8 mouse cellular contexts compared by ENCODE assay signal in the genomic region with DNA sequence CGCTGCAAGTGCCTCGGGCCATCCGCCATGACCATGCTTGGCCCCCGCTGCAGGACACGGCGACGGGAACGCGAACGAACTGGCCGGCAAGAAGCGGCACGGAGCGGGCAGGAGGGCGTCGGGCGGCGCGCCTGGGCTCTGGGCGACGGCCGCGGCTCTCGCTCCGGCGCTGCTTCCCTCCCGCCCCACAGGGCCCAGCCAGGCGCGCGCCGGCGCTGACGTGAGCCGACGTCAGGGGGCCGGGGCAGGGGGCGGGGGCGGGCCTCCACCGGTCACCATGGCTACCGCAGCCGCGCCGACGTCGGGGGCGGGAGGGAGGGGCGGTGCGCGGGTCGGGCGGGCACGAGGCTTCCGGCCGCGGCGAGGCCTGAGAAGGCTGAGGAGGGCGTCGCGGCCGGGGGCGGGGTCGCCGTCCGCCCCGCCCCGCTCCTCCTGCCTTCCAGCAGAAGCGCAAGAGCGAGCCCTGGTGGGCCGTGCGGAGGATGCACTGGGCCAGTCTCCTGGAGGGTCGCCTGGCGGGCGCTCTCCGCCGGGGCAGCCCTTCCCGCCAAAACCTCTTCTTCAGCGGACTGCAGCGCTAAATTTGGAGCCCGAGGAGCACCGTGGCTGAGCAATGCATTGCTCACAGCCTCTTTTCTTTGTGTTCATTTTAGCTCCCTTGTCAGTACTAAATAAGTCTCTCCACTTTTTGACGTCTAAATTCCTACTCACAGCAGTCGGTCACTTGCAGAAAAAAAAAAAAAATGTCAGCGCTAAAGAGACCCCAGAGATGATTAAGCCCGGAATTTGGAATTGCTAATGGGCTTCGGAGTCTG. TPM values are rescaled to one million over a fixed set of nuclear protein-coding genes. Genes with fewer than 3 reads are reported as not detected.
DNase-seq lines count a peak whose midpoint lies in the region; ATAC-seq and TF ChIP-seq lines count a peak whose summit lies in the region.

Gene Sik2, minus strand, starts transcription at position 233 of the 815 bp plus-strand sequence.

- no peak; a peak in 1 of 4 replicates for TF ChIP-seq EP300 in MEL (IDR thresholded peaks at IDR 0.05; ENCODE audit: low read depth in 1 of 2, low read length in 2 of 2)
- TF ChIP-seq EP300 in lung, postnatal 0 days (IDR thresholded peaks at IDR 0.05) = 0 out of 2 replicates have a peak, but pooled peaks have one; percentile 16

- no peaks in the 10 kb centered on the region for H3K9me3 ChIP-seq in MEL (replicated peaks; ENCODE audit: insufficient read depth, low read length)
- H3K9me3 ChIP-seq in lung, postnatal 0 days (ENCODE audit: low read length) = no peaks in the 10 kb centered on the region

- peak within 1 kb of the TSS; percentile 87 for H3K27ac ChIP-seq in MEL (ENCODE audit: control insufficient read depth, low read depth, low read length)
- H3K27ac ChIP-seq in cerebellum, adult 2 months (ENCODE audit: insufficient read depth, low read length) = peak within 1 kb of the TSS; percentile 87
- peak within 1 kb of the TSS; percentile 91 for H3K27ac ChIP-seq in lung, postnatal 0 days (ENCODE audit: low read length)

- peaks cover 3 to 18% of the 10 kb centered on the region in 2 experiments for H3K4me1 ChIP-seq in MEL (ENCODE audit: control insufficient read depth in 1 of 2, insufficient read depth in 2 of 2, low read length in 2 of 2)
- no peaks in the 10 kb centered on the region for H3K4me1 ChIP-seq in cerebellum, adult 2 months (ENCODE audit: control insufficient read depth, insufficient read depth, low read length)
- H3K4me1 ChIP-seq in lung, postnatal 0 days (ENCODE audit: insufficient read depth, low read depth, low read length) = peaks cover 3% of the 10 kb centered on the region; the same call in 1 of the 2 replicates

- H3K4me3 ChIP-seq in MEL (ENCODE audit: control insufficient read depth in 1 of 2, insufficient read depth in 1 of 2, low read depth in 2 of 2, low read length in 2 of 2) = peak within 1 kb of the TSS; percentile 94 to 100
- peak within 1 kb of the TSS; percentile 88 for H3K4me3 ChIP-seq in cerebellum, adult 2 months (replicated peaks; ENCODE audit: insufficient read depth, low read depth, low read length)
- peak within 1 kb of the TSS; percentile 91 for H3K4me3 ChIP-seq in lung, postnatal 0 days (ENCODE audit: low read depth, low read length)

- peak; percentile 90 to 92 for ATAC-seq in hematopoietic stem cell, adult 5-6 weeks (replicated peaks in 1 of 2; ENCODE audit: insufficient read depth in 1 of 2, low FRiP score in 2 of 2, low TSS enrichment in 1 of 2, low read depth in 1 of 2, poor library complexity in 2 of 2, severe bottlenecking in 2 of 2)
- ATAC-seq in lung, postnatal 0 days = peak; percentile 98

- peak; percentile 61 to 92 (median 92) for TF ChIP-seq CTCF in MEL (IDR thresholded peaks at IDR 0.05 in 2 of 3, conservative IDR thresholded peaks at IDR 0.05 in 1 of 3; ENCODE audit: control insufficient read depth in 1 of 3, insufficient read depth in 1 of 3, low read depth in 2 of 3, low read length in 3 of 3, poor library complexity in 1 of 3, severe bottlenecking in 1 of 3)
- peak; percentile 82 for TF ChIP-seq CTCF in cerebellum, adult 2 months (IDR thresholded peaks at IDR 0.05; ENCODE audit: borderline replicate concordance, insufficient read depth, low read depth, low read length)
- peak; percentile 95 for TF ChIP-seq CTCF in lung, postnatal 0 days (IDR thresholded peaks at IDR 0.05)

- peak; percentile 90 for TF ChIP-seq RAD21 in MEL (IDR thresholded peaks at IDR 0.05; ENCODE audit: low read depth, low read length)

- peaks cover 26% of the 10 kb centered on the region for H3K79me2 ChIP-seq in MEL (ENCODE audit: control insufficient read depth, insufficient read depth, low read length, poor library complexity)

- WGBS in cerebellum, adult 2 months = under 1% methylated on average over 74 of the region's 85 CpGs
- WGBS in lung, postnatal 0 days = under 1% methylated on average over 45 of the region's 85 CpGs

- H3K27me3 ChIP-seq in MEL (ENCODE audit: control insufficient read depth in 1 of 2, insufficient read depth in 2 of 2, low read length in 2 of 2) = no peaks in the 10 kb centered on the region
- H3K27me3 ChIP-seq in cerebellum, adult 2 months (ENCODE audit: control insufficient read depth, insufficient read depth, low read length) = no peaks in the 10 kb centered on the region
- no peaks in the 10 kb centered on the region for H3K27me3 ChIP-seq in lung, postnatal 0 days (replicated peaks; ENCODE audit: insufficient read depth, low read length)

- peak; percentile 95 for DNase-seq in MEL (ENCODE audit: low read depth, low spot score)
- peak; percentile 89 to 92 for DNase-seq in cerebellum, adult 2 months
- DNase-seq in forelimb bud, embryonic 11.5 days (ENCODE audit: low read depth, low spot score) = peak; percentile 97
- peak; percentile 90 for DNase-seq in layer of hippocampus, adult 9-11 months
- peak; percentile 96 for DNase-seq in lung, postnatal 0 days (ENCODE audit: low spot score)
- peak; percentile 83 for DNase-seq in ovary, postnatal 14 days (ENCODE audit: low spot score)
- DNase-seq in thymus, postnatal 14 days = peak; percentile 95

- peaks cover 0 to 27% of the 10 kb centered on the region in 2 experiments; a peak in 2 of 4 replicates for H3K36me3 ChIP-seq in MEL (ENCODE audit: control insufficient read depth in 1 of 2, insufficient read depth in 2 of 2, low read length in 2 of 2)
- H3K36me3 ChIP-seq in lung, postnatal 0 days (ENCODE audit: insufficient read depth, low read length) = no peaks in the 10 kb centered on the region

- peak within 1 kb of the TSS; percentile 87 for H3K4me2 ChIP-seq in lung, postnatal 0 days (replicated peaks; ENCODE audit: low read depth, low read length)

- TF ChIP-seq POLR2A in MEL (IDR thresholded peaks at IDR 0.05; ENCODE audit: control insufficient read depth in 1 of 2, insufficient read depth in 1 of 2, low read depth in 1 of 2, low read length in 2 of 2, poor library complexity in 1 of 2) = peak; percentile 83 to 93
- TF ChIP-seq POLR2A in cerebellum, adult 2 months (IDR thresholded peaks at IDR 0.05; ENCODE audit: borderline replicate concordance, insufficient read depth, low read length) = peak; percentile 78

- peak within 1 kb of the TSS; percentile 100 for H3K9ac ChIP-seq in MEL (ENCODE audit: control insufficient read depth, low read depth, low read length, poor library complexity, severe bottlenecking)
- peak within 1 kb of the TSS; percentile 88 for H3K9ac ChIP-seq in lung, postnatal 0 days (replicated peaks; ENCODE audit: low read depth)

TF ChIP-seq in MEL, 35 proteins besides CTCF, POLR2A, EP300 and RAD21:
- no peak for TF ChIP-seq CHD1 (IDR thresholded peaks at IDR 0.05; ENCODE audit: low read depth, low read length)
- peak; percentile 91 for TF ChIP-seq SMC3 (IDR thresholded peaks at IDR 0.05; ENCODE audit: low read depth, low read length)
- no peak for TF ChIP-seq GABPA (IDR thresholded peaks at IDR 0.05; ENCODE audit: low read depth, low read length)
- 0 out of 2 replicates have a peak, but pooled peaks have one; percentile 41 for TF ChIP-seq TCF12 (IDR thresholded peaks at IDR 0.05; ENCODE audit: low read depth, low read length)
- TF ChIP-seq ZMIZ1 (IDR thresholded peaks at IDR 0.05; ENCODE audit: low read depth, low read length) = peak; percentile 73; the same call in 1 of the 2 replicates
- TF ChIP-seq MAZ (IDR thresholded peaks at IDR 0.05; ENCODE audit: low read depth, low read length) = peak; percentile 86; the same call in 1 of the 2 replicates
- TF ChIP-seq ZKSCAN1 (IDR thresholded peaks at IDR 0.05; ENCODE audit: low read depth, low read length) = no peak
- TF ChIP-seq ZC3H11A (IDR thresholded peaks at IDR 0.05; ENCODE audit: low read depth, low read length) = peak; percentile 67
- TF ChIP-seq MXI1 (IDR thresholded peaks at IDR 0.05; ENCODE audit: low read depth, low read length) = peak; percentile 73; the same call in 1 of the 2 replicates
- peak; percentile 39; the same call in 1 of the 2 replicates for TF ChIP-seq NRF1 (IDR thresholded peaks at IDR 0.05; ENCODE audit: insufficient read depth, low read depth, low read length, poor library complexity, severe bottlenecking)
- TF ChIP-seq USF1 (IDR thresholded peaks at IDR 0.05; ENCODE audit: low read depth, low read length) = 0 out of 2 replicates have a peak, but pooled peaks have one; percentile 16
- no peak for TF ChIP-seq BHLHE40 (IDR thresholded peaks at IDR 0.05; ENCODE audit: borderline replicate concordance, low read depth, low read length)
- peak; percentile 62 for TF ChIP-seq MAX (IDR thresholded peaks at IDR 0.05; ENCODE audit: low read length)
- peak; percentile 20 for TF ChIP-seq SIN3A (IDR thresholded peaks at IDR 0.05; ENCODE audit: low read length)
- TF ChIP-seq NELFE (IDR thresholded peaks at IDR 0.05; ENCODE audit: low read depth, low read length) = peak; percentile 82
- no peak for TF ChIP-seq POLR2AphosphoS2 (IDR thresholded peaks at IDR 0.05; ENCODE audit: low read length)
- peak; percentile 50; the same call in 1 of the 2 replicates for TF ChIP-seq HCFC1 (IDR thresholded peaks at IDR 0.05; ENCODE audit: low read depth, low read length)
- TF ChIP-seq ZNF384 (IDR thresholded peaks at IDR 0.05; ENCODE audit: low read depth, low read length) = peak; percentile 77
- TF ChIP-seq E2F4 (IDR thresholded peaks at IDR 0.05; ENCODE audit: borderline replicate concordance, low read depth, low read length) = peak; percentile 78; the same call in 1 of the 2 replicates
- no peak for TF ChIP-seq MYC (IDR thresholded peaks at IDR 0.05; ENCODE audit: low read depth, low read length)

RNA-seq across cellular contexts. Expression of gene Sik2, which starts in this region (rescaled TPM):
- 7.5 and 11.0 TPM in 2 replicates for total RNA-seq in MEL (2012; rRNA removed)
- 10 to 100 TPM in 1 of 2 experiments, not detected in 1; 12.1 TPM for polyA plus RNA-seq in MEL (2012; ENCODE audit: insufficient read depth in 1 of 2, insufficient read length in 2 of 2, low read depth in 1 of 2, low replicate concordance in 2 of 2, missing spikeins in 1 of 2)
- 23.1 and 23.6 TPM in 2 replicates for polyA plus RNA-seq in cerebellum, adult 2 months (2012; rRNA removed)
- 17.9 and 20.9 TPM in 2 replicates for total RNA-seq in hematopoietic stem cell, adult 5-6 weeks (2017)
- polyA plus RNA-seq in lung, postnatal 0 days (2015; fragmentation: Nextera tagmentation; extraction: Ambion mirVana) = 9.1 and 10.4 TPM in 2 replicates

Comparison
In these comparisons a context has a peak if more than half of its experiments do, and no peak if none do; other contexts are left out.
1. Peak in every context shown above with its lines: DNase-seq, ATAC-seq, H3K4me3 ChIP-seq and H3K27ac ChIP-seq.